Mouse (Mus musculus): ENCODE data around the gene Trio.

- no peak for TF ChIP-seq CTCF (IDR thresholded peaks at IDR 0.05; ENCODE audit: extremely low read depth, insufficient read depth, low read length)
- no peak for TF ChIP-seq POLR2A (IDR thresholded peaks at IDR 0.05; ENCODE audit: extremely low read depth, insufficient read depth, low read length)
These were observed 194.0 kb downstream of the Trio start for GRCm38 (mm10) chr15:27831646-27832045.
